Mouse (Mus musculus) heart, adult 9 months (tissue): ENCODE data around the gene Prpf4.

Experiments used
- DNase-seq, 2 experiments: peaks; one replicate each; pipeline ENCODE4 v3.0.0; 2022; ENCODE audit warnings: low spot score in 2 of 2

The Prpf4 gene

GRCm38 (mm10) chr4:62437256-62437778 lies 28.7 kb downstream of the Prpf4 start:
- no peak for DNase-seq

- no peak for DNase-seq
Observed at GRCm38 (mm10) chr4:62437871-62438270, 29.3 kb downstream of the Prpf4 start.

- DNase-seq, result no peak
Observed at GRCm38 (mm10) chr4:62439793-62440192, 31.2 kb downstream of the Prpf4 start.

- DNase-seq, result no peak
Observed at GRCm38 (mm10) chr4:62440544-62440943, 31.9 kb downstream of the Prpf4 start.

- no peak for DNase-seq
Observed at GRCm38 (mm10) chr4:62440986-62441385, 32.4 kb downstream of the Prpf4 start.

GRCm38 (mm10) chr4:62454995-62455394 lies 46.4 kb downstream of the Prpf4 start:
- DNase-seq, result peak in 1 of 2 experiments; percentile 16

GRCm38 (mm10) chr4:62459081-62459480 lies 50.5 kb downstream of the Prpf4 start:
- no peak for DNase-seq

- DNase-seq, result no peak
Observed at GRCm38 (mm10) chr4:62460348-62460747, 51.8 kb downstream of the Prpf4 start.

GRCm38 (mm10) chr4:62463124-62463523 lies 54.5 kb downstream of the Prpf4 start:
- no peak for DNase-seq

GRCm38 (mm10) chr4:62468158-62468557 lies 59.6 kb downstream of the Prpf4 start:
- no peak for DNase-seq

- peak; percentile 46 to 47 for DNase-seq
Observed at GRCm38 (mm10) chr4:62470598-62471051, 62.0 kb downstream of the Prpf4 start, which contains the start of gene Wdr31. Wdr31 (minus strand) TSS chr4:62470896.

- DNase-seq, result no peak
Observed at GRCm38 (mm10) chr4:62472071-62472470, 63.5 kb downstream of the Prpf4 start.

GRCm38 (mm10) chr4:62475131-62475530 lies 66.5 kb downstream of the Prpf4 start:
- no peak for DNase-seq

- DNase-seq, result no peak
Observed at GRCm38 (mm10) chr4:62475793-62476192, 67.2 kb downstream of the Prpf4 start.
